Mouse (Mus musculus): ENCODE data around the gene Nfib. TPM values are rescaled to one million over a fixed set of nuclear protein-coding genes. Genes with fewer than 3 reads are reported as not detected.

Gene Nfib
- polyA plus RNA-seq, 1 experiment, result 3.9 TPM

DNA sequence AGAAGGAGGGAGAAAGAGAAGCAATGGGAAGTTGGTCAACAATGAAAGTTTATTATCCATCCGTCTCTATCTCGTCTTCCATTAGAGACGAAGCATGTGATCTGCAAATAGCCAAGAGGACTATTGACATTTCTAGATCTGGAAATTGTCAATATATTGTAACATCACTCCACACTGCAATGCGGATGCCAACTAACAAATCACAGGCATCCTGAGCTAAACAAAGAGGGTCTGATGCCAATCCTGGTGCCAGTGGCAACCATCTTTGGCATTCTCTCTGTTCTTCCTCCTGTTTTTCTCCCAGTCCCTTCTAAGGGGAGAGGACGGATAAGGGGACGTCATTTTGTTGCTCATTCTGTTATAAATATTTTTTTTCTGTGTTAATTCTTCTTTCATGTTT is 209.9 kb downstream of the Nfib start:
- no peak for DNase-seq
- 96% methylated on average over 6 of the region's 6 CpGs for WGBS
- H3K36me3 ChIP-seq (ENCODE audit: control insufficient read depth, insufficient read depth, low read length), result no peaks in the 10 kb centered on the region
- H3K27ac ChIP-seq (ENCODE audit: control insufficient read depth, insufficient read depth, low read length), result no peak overlapping the region
- H3K27me3 ChIP-seq (ENCODE audit: control insufficient read depth, insufficient read depth, low read length), result no peaks in the 10 kb centered on the region
- H3K4me3 ChIP-seq (ENCODE audit: control insufficient read depth, insufficient read depth, low read length), result no peak overlapping the region
- TF ChIP-seq POLR2A (IDR thresholded peaks at IDR 0.05; ENCODE audit: control insufficient read depth, extremely low read depth, insufficient read depth, low read length, poor library complexity) (no peak), CTCF (IDR thresholded peaks at IDR 0.05; ENCODE audit: borderline replicate concordance, control insufficient read depth, extremely low read depth, insufficient read depth, low read length, poor library complexity) (no peak)
- no peaks in the 10 kb centered on the region for H3K4me1 ChIP-seq (replicated peaks; ENCODE audit: control insufficient read depth, insufficient read depth, low read length)

DNA sequence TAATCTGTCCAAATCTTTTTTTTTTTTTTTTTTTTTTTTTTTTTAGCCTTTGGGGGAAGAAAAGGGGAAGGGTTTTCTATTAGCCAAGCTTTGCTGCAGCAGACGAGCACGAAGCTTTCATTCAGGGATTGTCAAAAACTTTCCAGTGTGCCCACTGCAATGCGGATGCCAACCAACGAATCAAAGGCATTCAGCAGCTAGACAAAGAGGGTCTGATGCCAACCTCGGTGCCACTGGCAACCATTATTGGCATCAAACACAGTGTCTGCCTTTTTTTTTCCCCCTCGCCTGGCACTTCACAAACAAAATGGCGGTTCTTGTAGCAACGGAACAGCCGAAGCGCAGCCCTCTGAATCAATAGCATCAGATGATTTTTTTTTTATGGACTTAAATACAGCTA is 210.7 kb downstream of the Nfib start:
- Histone ChIP-seq H3K4me3 (ENCODE audit: control insufficient read depth, insufficient read depth, low read length) (no peak overlapping the region), H3K27ac (ENCODE audit: control insufficient read depth, insufficient read depth, low read length) (no peak overlapping the region), H3K4me1 (replicated peaks; ENCODE audit: control insufficient read depth, insufficient read depth, low read length) (no peaks in the 10 kb centered on the region), H3K27me3 (ENCODE audit: control insufficient read depth, insufficient read depth, low read length) (no peaks in the 10 kb centered on the region), H3K36me3 (ENCODE audit: control insufficient read depth, insufficient read depth, low read length) (no peaks in the 10 kb centered on the region)
- TF ChIP-seq POLR2A (IDR thresholded peaks at IDR 0.05; ENCODE audit: control insufficient read depth, extremely low read depth, insufficient read depth, low read length, poor library complexity) (no peak), CTCF (IDR thresholded peaks at IDR 0.05; ENCODE audit: borderline replicate concordance, control insufficient read depth, extremely low read depth, insufficient read depth, low read length, poor library complexity) (no peak)
- 94% methylated on average over 10 of the region's 10 CpGs for WGBS
- no peak for DNase-seq

DNA sequence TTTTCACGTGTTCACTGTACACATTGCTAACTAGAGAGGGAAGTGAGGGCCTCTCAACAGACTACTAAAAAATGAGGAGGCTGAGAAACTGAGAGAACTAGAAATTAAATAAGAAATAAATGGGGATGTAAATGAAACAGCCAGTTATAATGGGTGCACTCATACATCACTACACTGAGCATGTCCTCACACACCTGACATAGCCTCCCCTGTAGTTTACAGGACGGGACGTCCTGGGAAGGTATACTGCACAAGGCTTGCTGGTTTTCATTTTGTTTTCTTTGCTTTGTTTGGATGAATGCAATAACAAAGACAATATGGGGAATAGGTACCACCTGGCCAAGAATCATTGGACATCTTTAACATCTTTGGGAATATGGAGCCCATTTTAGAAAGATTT is 211.1 kb downstream of the Nfib start:
- Histone ChIP-seq H3K36me3 (ENCODE audit: control insufficient read depth, insufficient read depth, low read length) (no peaks in the 10 kb centered on the region), H3K4me3 (ENCODE audit: control insufficient read depth, insufficient read depth, low read length) (no peak overlapping the region), H3K27me3 (ENCODE audit: control insufficient read depth, insufficient read depth, low read length) (no peaks in the 10 kb centered on the region), H3K27ac (ENCODE audit: control insufficient read depth, insufficient read depth, low read length) (no peak overlapping the region), H3K4me1 (replicated peaks; ENCODE audit: control insufficient read depth, insufficient read depth, low read length) (no peaks in the 10 kb centered on the region)
- TF ChIP-seq CTCF (IDR thresholded peaks at IDR 0.05; ENCODE audit: borderline replicate concordance, control insufficient read depth, extremely low read depth, insufficient read depth, low read length, poor library complexity), result no peak
- no peak for TF ChIP-seq POLR2A (IDR thresholded peaks at IDR 0.05; ENCODE audit: control insufficient read depth, extremely low read depth, insufficient read depth, low read length, poor library complexity)
- DNase-seq, result no peak
- WGBS, result 79% methylated on average over 3 of the region's 3 CpGs

DNA sequence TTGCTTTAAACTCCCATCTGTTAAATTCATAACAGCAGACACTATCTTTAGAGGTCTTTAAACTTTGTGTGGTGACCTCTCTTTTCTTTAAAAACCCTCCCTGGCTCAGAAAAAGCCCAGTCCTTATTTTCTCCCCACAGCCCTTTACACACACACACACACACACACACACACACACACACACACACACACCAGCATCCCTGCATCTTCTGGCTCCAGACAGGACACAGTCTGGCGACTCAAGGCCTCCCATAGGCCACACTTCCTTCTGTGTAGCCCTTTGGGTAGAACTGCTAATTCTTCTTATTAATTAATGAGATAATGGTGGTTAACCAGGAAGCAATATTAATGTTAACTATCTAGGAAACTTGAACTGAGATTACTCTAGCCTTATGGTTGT is 211.7 kb downstream of the Nfib start:
- H3K4me1 ChIP-seq (replicated peaks; ENCODE audit: control insufficient read depth, insufficient read depth, low read length), result no peaks in the 10 kb centered on the region
- TF ChIP-seq POLR2A (IDR thresholded peaks at IDR 0.05; ENCODE audit: control insufficient read depth, extremely low read depth, insufficient read depth, low read length, poor library complexity) (no peak), CTCF (IDR thresholded peaks at IDR 0.05; ENCODE audit: borderline replicate concordance, control insufficient read depth, extremely low read depth, insufficient read depth, low read length, poor library complexity) (no peak)
- H3K27ac ChIP-seq (ENCODE audit: control insufficient read depth, insufficient read depth, low read length), result no peak overlapping the region
- H3K36me3 ChIP-seq (ENCODE audit: control insufficient read depth, insufficient read depth, low read length), result no peaks in the 10 kb centered on the region
- WGBS, result 90% methylated on average over 1 of the region's 1 CpGs
- no peak for DNase-seq
- H3K27me3 ChIP-seq (ENCODE audit: control insufficient read depth, insufficient read depth, low read length), result no peaks in the 10 kb centered on the region
- no peak overlapping the region for H3K4me3 ChIP-seq (ENCODE audit: control insufficient read depth, insufficient read depth, low read length)

DNA sequence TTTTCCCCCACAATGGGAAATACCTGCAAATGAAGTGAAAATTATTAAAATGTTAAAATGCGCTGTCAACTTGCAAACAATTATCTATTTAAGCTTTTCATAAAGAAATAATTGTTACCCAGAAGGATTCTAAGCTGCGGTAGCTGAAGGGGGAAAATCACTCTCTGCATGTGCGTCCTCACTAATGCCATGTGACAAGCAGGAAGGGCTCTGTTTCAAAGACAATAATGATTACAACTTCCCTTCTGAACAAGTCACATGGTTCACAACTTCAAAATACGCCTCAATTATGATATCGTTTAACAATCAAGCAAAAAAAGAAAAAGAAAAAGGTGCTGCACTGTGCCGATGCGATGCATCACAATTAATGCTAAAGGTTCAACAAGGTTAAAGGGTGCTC is 212.2 kb downstream of the Nfib start:
- WGBS, result 96% methylated on average over 7 of the region's 7 CpGs
- H3K4me1 ChIP-seq (replicated peaks; ENCODE audit: control insufficient read depth, insufficient read depth, low read length), result no peaks in the 10 kb centered on the region
- H3K36me3 ChIP-seq (ENCODE audit: control insufficient read depth, insufficient read depth, low read length), result no peaks in the 10 kb centered on the region
- DNase-seq, result no peak
- no peaks in the 10 kb centered on the region for H3K27me3 ChIP-seq (ENCODE audit: control insufficient read depth, insufficient read depth, low read length)
- TF ChIP-seq POLR2A (IDR thresholded peaks at IDR 0.05; ENCODE audit: control insufficient read depth, extremely low read depth, insufficient read depth, low read length, poor library complexity), result no peak
- no peak overlapping the region for H3K4me3 ChIP-seq (ENCODE audit: control insufficient read depth, insufficient read depth, low read length)
- no peak overlapping the region for H3K27ac ChIP-seq (ENCODE audit: control insufficient read depth, insufficient read depth, low read length)

DNA sequence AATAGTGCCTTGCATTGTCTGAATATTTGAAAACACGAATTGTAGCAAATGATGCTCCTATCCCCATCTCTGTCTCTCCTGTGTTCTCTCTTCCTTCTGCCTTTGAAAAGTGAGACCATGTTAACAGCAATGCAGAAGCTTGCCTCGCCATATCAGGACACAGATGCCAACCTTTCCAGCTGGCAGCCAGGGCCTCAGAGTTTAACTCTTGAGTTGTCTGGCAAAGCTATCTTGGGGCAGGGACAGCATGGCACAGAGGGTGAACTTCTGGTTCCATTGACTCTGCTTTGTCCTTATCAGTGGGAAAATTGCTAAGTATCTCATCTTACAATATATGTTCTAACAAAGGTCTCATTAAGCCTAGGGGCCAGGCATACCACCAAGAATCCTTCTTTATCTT is 212.8 kb downstream of the Nfib start:
- no peak for TF ChIP-seq CTCF (IDR thresholded peaks at IDR 0.05; ENCODE audit: borderline replicate concordance, control insufficient read depth, extremely low read depth, insufficient read depth, low read length, poor library complexity)
- no peak for TF ChIP-seq POLR2A (IDR thresholded peaks at IDR 0.05; ENCODE audit: control insufficient read depth, extremely low read depth, insufficient read depth, low read length, poor library complexity)
- H3K27ac ChIP-seq (ENCODE audit: control insufficient read depth, insufficient read depth, low read length), result no peak overlapping the region
- H3K4me3 ChIP-seq (ENCODE audit: control insufficient read depth, insufficient read depth, low read length), result no peak overlapping the region
- H3K27me3 ChIP-seq (ENCODE audit: control insufficient read depth, insufficient read depth, low read length), result no peaks in the 10 kb centered on the region
- no peaks in the 10 kb centered on the region for H3K36me3 ChIP-seq (ENCODE audit: control insufficient read depth, insufficient read depth, low read length)
- H3K4me1 ChIP-seq (replicated peaks; ENCODE audit: control insufficient read depth, insufficient read depth, low read length), result no peaks in the 10 kb centered on the region
- DNase-seq, result no peak
- WGBS, result 70% methylated on average over 2 of the region's 2 CpGs

DNA sequence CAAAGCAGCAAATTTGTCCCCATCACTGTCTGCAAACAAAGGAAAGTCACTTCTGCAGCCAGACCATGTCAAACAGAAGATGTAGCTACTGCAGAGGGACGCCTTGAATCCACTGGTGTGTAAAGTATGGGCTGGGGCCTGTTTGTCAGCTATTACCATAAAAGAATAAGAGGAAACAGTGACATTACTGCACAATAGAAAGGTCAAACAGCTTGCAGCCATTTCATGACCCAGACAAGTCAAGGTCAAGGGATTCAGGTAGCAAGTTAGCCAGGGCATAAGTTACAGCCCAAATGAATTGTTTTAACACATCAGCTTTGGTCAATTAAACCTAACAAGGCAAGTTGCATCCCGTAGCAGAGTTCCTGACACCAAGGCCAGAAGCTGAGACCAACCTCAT is 215.6 kb downstream of the Nfib start:
- H3K4me1 ChIP-seq (replicated peaks; ENCODE audit: control insufficient read depth, insufficient read depth, low read length), result no peaks in the 10 kb centered on the region
- TF ChIP-seq POLR2A (IDR thresholded peaks at IDR 0.05; ENCODE audit: control insufficient read depth, extremely low read depth, insufficient read depth, low read length, poor library complexity) (no peak), CTCF (IDR thresholded peaks at IDR 0.05; ENCODE audit: borderline replicate concordance, control insufficient read depth, extremely low read depth, insufficient read depth, low read length, poor library complexity) (no peak)
- H3K27me3 ChIP-seq (ENCODE audit: control insufficient read depth, insufficient read depth, low read length), result no peaks in the 10 kb centered on the region
- H3K36me3 ChIP-seq (ENCODE audit: control insufficient read depth, insufficient read depth, low read length), result no peaks in the 10 kb centered on the region
- H3K4me3 ChIP-seq (ENCODE audit: control insufficient read depth, insufficient read depth, low read length), result no peak overlapping the region
- no peak for DNase-seq
- 85% methylated on average over 2 of the region's 2 CpGs for WGBS
- no peak overlapping the region for H3K27ac ChIP-seq (ENCODE audit: control insufficient read depth, insufficient read depth, low read length)

Measured in thymus, adult 2 months (tissue).